Mouse (Mus musculus) E14TG2a.4 (cell line): ENCODE results near the gene Rap1gap2.

ENCODE experiments used
- CTCF ChIP-seq: conservative IDR thresholded peaks from 2 replicates; pipeline ENCODE4 v1.5.1; 2014; ENCODE audit warnings: low read length
- NANOG ChIP-seq: IDR thresholded peaks from 2 replicates; pipeline ENCODE4 v1.6.1; 2014; ENCODE audit warnings: borderline replicate concordance, low read length, mixed read lengths

DNA sequence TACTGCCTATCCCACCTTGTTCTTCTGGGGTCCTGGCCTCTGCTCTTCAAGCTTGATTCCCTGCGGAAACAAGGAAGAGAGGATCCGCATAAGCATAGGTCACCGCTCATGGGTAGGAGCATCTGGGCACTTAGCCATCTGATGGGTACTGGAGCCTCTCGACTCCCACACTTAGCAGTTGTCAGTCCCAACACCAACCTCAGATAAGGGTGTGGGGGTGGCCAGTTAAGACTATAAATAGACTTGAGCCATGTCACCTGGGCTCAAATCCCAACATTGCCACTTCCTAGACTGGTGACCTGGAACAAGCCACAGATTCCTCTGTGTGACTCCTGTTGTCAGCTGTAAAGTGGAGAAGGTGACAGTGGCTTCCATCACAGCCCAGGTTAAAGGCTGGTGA lies 172.5 kb downstream of the Rap1gap2 start:
- TF ChIP-seq CTCF (no peak), NANOG (no peak)
